Mouse (Mus musculus) bone marrow macrophage, adult 2 months (primary cell): ENCODE data around the gene Pxt1. TPM values are rescaled to one million over a fixed set of nuclear protein-coding genes. Genes with fewer than 3 reads are reported as not detected.

ENCODE experiments used
- H3K27ac ChIP-seq: 2 replicates; pipeline ENCODE4 v1.5.1; 2012; ENCODE audit warnings: low read depth, low read length; ENCODE audit not compliant: insufficient read depth
- H3K4me1 ChIP-seq: 2 replicates; pipeline ENCODE4 v1.6.1; 2012; ENCODE audit warnings: low read length; ENCODE audit not compliant: control insufficient read depth, insufficient read depth
- H3K4me3 ChIP-seq: 2 replicates; pipeline ENCODE4 v1.5.1; 2012; ENCODE audit warnings: mild to moderate bottlenecking, low read length, moderate library complexity; ENCODE audit not compliant: insufficient read depth
- CTCF ChIP-seq: IDR thresholded peaks from 2 replicates; pipeline ENCODE4 v1.5.1; 2012; ENCODE audit warnings: low read depth, mild to moderate bottlenecking, low read length, moderate library complexity
- POLR2A ChIP-seq: IDR thresholded peaks from 2 replicates; pipeline ENCODE4 v1.6.1; 2012; ENCODE audit warnings: mild to moderate bottlenecking, low read depth, low read length, borderline replicate concordance
- polyA plus RNA-seq: library from polyadenylated mRNA; stranded (reverse); fragments of >200 nt; gene quantifications from 2 replicates; pipeline ENCODE4 v1.2.4, GENCODE M21; 2012; ENCODE audit not compliant: missing spikeins, insufficient read depth, insufficient read length

Gene Pxt1
- polyA plus RNA-seq, 1 experiment = not detected

- Histone ChIP-seq H3K4me3 (no peak overlapping the region), H3K27ac (no peak overlapping the region), H3K4me1 (peaks cover 3% of the 10 kb centered on the region; the same call in 1 of the 2 replicates)
- TF ChIP-seq POLR2A = no peak
- no peak for TF ChIP-seq CTCF
Measured at GRCm38 (mm10) chr17:28916520-28916919, 27.1 kb downstream of the Pxt1 start.

GRCm38 (mm10) chr17:28915060-28915628 is 28.5 kb downstream of the Pxt1 start, which contains the start of gene 4930539E08Rik:
4930539E08Rik (minus strand) TSS chr17:28915324.
- Histone ChIP-seq H3K27ac (no peak within 1 kb of the TSS), H3K4me3 (no peak within 1 kb of the TSS), H3K4me1 (peaks cover 3% of the 10 kb centered on the region; the same call in 1 of the 2 replicates)
- TF ChIP-seq POLR2A = no peak
- no peak for TF ChIP-seq CTCF

- H3K27ac ChIP-seq = no peak overlapping the region
- no peak overlapping the region for H3K4me3 ChIP-seq
- TF ChIP-seq POLR2A (no peak), CTCF (no peak)
- peaks cover 3% of the 10 kb centered on the region; the same call in 1 of the 2 replicates for H3K4me1 ChIP-seq
Measured at GRCm38 (mm10) chr17:28913940-28914339, 29.7 kb downstream of the Pxt1 start.

DNA sequence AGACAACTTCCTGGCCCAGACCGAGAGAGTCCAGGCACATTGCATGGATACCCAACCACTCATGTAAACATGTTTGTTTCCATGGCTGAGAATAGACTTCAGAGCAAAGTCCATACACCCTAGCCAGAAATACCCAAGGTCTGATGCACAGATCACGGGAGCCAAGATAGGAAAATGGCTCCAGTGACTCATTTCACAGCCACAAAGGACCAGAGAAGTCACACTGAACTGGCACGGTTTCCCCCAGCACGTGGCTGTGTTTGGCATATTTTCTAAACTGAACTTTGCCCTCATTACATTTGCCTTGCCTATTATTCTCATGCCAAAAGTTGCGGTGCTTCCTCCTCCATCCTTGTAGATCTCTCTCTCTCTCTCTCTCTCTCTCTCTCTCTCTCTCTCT is 30.4 kb downstream of the Pxt1 start:
- Histone ChIP-seq H3K27ac (no peak overlapping the region), H3K4me3 (no peak overlapping the region), H3K4me1 (peaks cover 3% of the 10 kb centered on the region; the same call in 1 of the 2 replicates)
- TF ChIP-seq POLR2A = no peak
- TF ChIP-seq CTCF = no peak

DNA sequence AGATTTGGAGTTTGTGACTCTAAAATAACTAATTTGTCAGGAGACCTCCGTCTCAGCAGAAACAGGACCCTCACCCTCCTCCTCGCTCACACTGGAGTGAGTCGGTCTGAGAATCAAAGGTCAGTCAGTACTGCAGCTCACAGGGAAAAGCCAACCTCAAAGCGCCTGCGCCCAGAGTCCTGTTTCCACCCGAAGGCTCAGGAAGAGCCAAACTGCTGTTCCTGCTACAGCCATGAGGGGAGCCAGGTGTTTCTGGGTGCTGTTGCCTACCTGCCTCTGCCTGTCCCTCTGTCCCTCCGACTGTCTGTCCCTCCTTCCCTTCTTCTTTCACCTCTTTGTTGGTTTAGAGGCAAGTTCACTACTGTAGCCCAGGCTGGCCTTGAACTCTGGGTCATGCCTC is 33.5 kb downstream of the Pxt1 start:
- no peak overlapping the region for H3K27ac ChIP-seq
- peaks cover 3% of the 10 kb centered on the region; the same call in 1 of the 2 replicates for H3K4me1 ChIP-seq
- H3K4me3 ChIP-seq = no peak overlapping the region
- TF ChIP-seq CTCF = no peak
- TF ChIP-seq POLR2A = no peak

DNA sequence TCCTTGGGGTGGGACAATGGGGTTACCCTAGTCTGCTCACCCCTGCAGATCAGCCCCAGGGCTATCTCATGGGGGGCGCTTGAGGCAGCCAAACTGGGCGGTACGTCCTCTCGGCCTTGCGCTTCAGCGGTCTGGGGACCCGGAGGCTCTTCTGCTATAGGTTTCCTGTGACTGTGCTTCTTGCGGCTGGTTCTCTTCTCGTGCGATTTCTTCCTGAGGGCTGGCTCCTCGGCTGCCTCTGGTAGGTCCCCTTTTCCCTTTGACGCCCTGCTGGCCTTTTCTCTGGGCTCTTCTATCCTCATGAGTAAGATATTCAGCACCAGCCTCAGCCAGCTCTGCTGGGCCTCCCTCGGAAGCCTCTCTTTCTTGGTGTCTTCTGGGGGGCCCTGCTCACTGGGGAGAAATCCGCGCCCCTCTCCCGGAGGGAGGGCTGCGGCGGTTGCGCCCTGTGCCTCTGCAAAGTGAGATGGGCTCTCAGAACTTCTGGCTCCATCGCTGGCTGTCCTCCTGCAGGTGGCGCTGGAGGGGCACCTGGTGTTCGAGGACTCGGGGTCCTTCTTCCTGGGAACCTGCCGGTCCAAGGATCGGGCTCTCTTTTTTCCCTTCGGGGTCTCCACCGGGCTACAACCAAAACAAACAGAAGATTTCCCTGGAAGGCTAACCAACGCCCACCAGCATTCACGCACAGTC is 34.2 kb downstream of the Pxt1 start:
- H3K4me1 ChIP-seq = peaks cover 3% of the 10 kb centered on the region; the same call in 1 of the 2 replicates
- H3K4me3 ChIP-seq = no peak overlapping the region
- TF ChIP-seq POLR2A (no peak), CTCF (no peak)
- H3K27ac ChIP-seq = no peak overlapping the region

GRCm38 (mm10) chr17:28907959-28908358 is 35.7 kb downstream of the Pxt1 start:
- TF ChIP-seq POLR2A = no peak
- TF ChIP-seq CTCF = no peak
- no peak overlapping the region for H3K4me3 ChIP-seq
- H3K4me1 ChIP-seq = peaks cover 1% of the 10 kb centered on the region; the same call in 1 of the 2 replicates

GRCm38 (mm10) chr17:28905377-28905916 is 38.2 kb downstream of the Pxt1 start:
- no peaks in the 10 kb centered on the region for H3K4me1 ChIP-seq
- H3K27ac ChIP-seq = no peak overlapping the region
- TF ChIP-seq POLR2A (no peak), CTCF (no peak)
- no peak overlapping the region for H3K4me3 ChIP-seq

More at GRCm38 (mm10) chr17:28907959-28908358, 35.7 kb downstream of the Pxt1 start:
- H3K27ac ChIP-seq = no peak overlapping the region

- H3K4me1 ChIP-seq = no peaks in the 10 kb centered on the region
- H3K4me3 ChIP-seq = no peak overlapping the region
- TF ChIP-seq POLR2A = no peak
- TF ChIP-seq CTCF = peak; percentile 70; the same call in 1 of the 2 replicates
- no peak overlapping the region for H3K27ac ChIP-seq
Measured at GRCm38 (mm10) chr17:28904546-28905376, 38.9 kb downstream of the Pxt1 start.

GRCm38 (mm10) chr17:28901559-28901958 is 42.1 kb downstream of the Pxt1 start:
- Histone ChIP-seq H3K4me1 (no peaks in the 10 kb centered on the region), H3K27ac (no peak overlapping the region)

More at GRCm38 (mm10) chr17:28901559-28901958, 42.1 kb downstream of the Pxt1 start:
- H3K4me3 ChIP-seq = no peak overlapping the region
- TF ChIP-seq CTCF = 0 out of 2 replicates have a peak, but pooled peaks have one; percentile 20
- TF ChIP-seq POLR2A = no peak
